Mouse (Mus musculus): Measurements from ENCODE around the gene Tcirg1.
A peak's percentile ranks its signal among the peaks of the same experiment; 100 is the strongest.

The Tcirg1 gene

GRCm38 (mm10) chr19:3926685-3927084 is 19.8 kb upstream of the Tcirg1 start:
- DNase-seq (ENCODE audit: low spot score): no peak

GRCm38 (mm10) chr19:3926279-3926678 is 19.3 kb upstream of the Tcirg1 start:
- DNase-seq (ENCODE audit: low spot score): no peak

- DNase-seq (ENCODE audit: low spot score): no peak
Measured at GRCm38 (mm10) chr19:3925859-3926258, 18.9 kb upstream of the Tcirg1 start.

GRCm38 (mm10) chr19:3924868-3925267 is 17.9 kb upstream of the Tcirg1 start:
- no peak for DNase-seq (ENCODE audit: low spot score)

- no peak for DNase-seq (ENCODE audit: low spot score)
Measured at GRCm38 (mm10) chr19:3924190-3924589, 17.3 kb upstream of the Tcirg1 start.

- DNase-seq (ENCODE audit: low spot score): peak; percentile 52
Measured at GRCm38 (mm10) chr19:3923586-3923985, 16.7 kb upstream of the Tcirg1 start.

- DNase-seq (ENCODE audit: low spot score): no peak
Measured at GRCm38 (mm10) chr19:3922661-3923371, 15.9 kb upstream of the Tcirg1 start.

GRCm38 (mm10) chr19:3919928-3920327 is 13.0 kb upstream of the Tcirg1 start:
- no peak for DNase-seq (ENCODE audit: low spot score)

GRCm38 (mm10) chr19:3916727-3917126 is 9.8 kb upstream of the Tcirg1 start:
- no peak for DNase-seq (ENCODE audit: low spot score)

GRCm38 (mm10) chr19:3914535-3914934 is 7.6 kb upstream of the Tcirg1 start:
- DNase-seq (ENCODE audit: low spot score): no peak

GRCm38 (mm10) chr19:3913692-3914091 is 6.8 kb upstream of the Tcirg1 start:
- no peak for DNase-seq (ENCODE audit: low spot score)

- DNase-seq (ENCODE audit: low spot score): peak; percentile 85
Measured at GRCm38 (mm10) chr19:3912337-3913204, 5.6 kb upstream of the Tcirg1 start, which contains the start of gene Ndufs8. TSS of gene Ndufs8 (minus strand) at chr19:3912774.

GRCm38 (mm10) chr19:3910206-3910605 is 3.3 kb upstream of the Tcirg1 start:
- DNase-seq (ENCODE audit: low spot score): no peak

- DNase-seq (ENCODE audit: low spot score): no peak
Measured at GRCm38 (mm10) chr19:3907876-3908660, 1.1 kb upstream of the Tcirg1 start.

- no peak for DNase-seq (ENCODE audit: low spot score)
Measured at GRCm38 (mm10) chr19:3906326-3906725, 607 bp downstream of the Tcirg1 start.

- DNase-seq (ENCODE audit: low spot score): peak; percentile 50
Measured at GRCm38 (mm10) chr19:3905261-3905969, 1.5 kb downstream of the Tcirg1 start.

GRCm38 (mm10) chr19:3904363-3904675 is 2.6 kb downstream of the Tcirg1 start:
- no peak for DNase-seq (ENCODE audit: low spot score)

- DNase-seq (ENCODE audit: low spot score): no peak
Measured at GRCm38 (mm10) chr19:3903648-3904362, 3.1 kb downstream of the Tcirg1 start.

- no peak for DNase-seq (ENCODE audit: low spot score)
Measured at GRCm38 (mm10) chr19:3902966-3903365, 4.0 kb downstream of the Tcirg1 start.

- no peak for DNase-seq (ENCODE audit: low spot score)
Measured at GRCm38 (mm10) chr19:3899618-3900017, 7.3 kb downstream of the Tcirg1 start.

- no peak for DNase-seq (ENCODE audit: low spot score)
Measured at GRCm38 (mm10) chr19:3898952-3899351, 8.0 kb downstream of the Tcirg1 start.
